Mouse (Mus musculus) c-Kit-positive CD71-positive TER-119-positive erythroid progenitor cells, embryonic 14.5 days (primary cell): ENCODE data around the gene Slc4a5.
A peak's percentile ranks its signal among the peaks of the same experiment; 100 is the strongest.

Source experiments
- DNase-seq: peaks from one replicate; pipeline ENCODE4 v3.0.0-alpha.2; 2013; ENCODE audit warnings: low spot score

The Slc4a5 gene

GRCm38 (mm10) chr6:83351490-83352160, 132.0 kb downstream of the Slc4a5 start:
- peak; percentile 96 for DNase-seq

GRCm38 (mm10) chr6:83352666-83353410, 133.2 kb downstream of the Slc4a5 start:
- DNase-seq = no peak
